Mouse (Mus musculus): ENCODE data around the gene Ppp1cc.
"Not testable (repeated sequence)": the region's sequence is repeated elsewhere in the genome, so short reads cannot be mapped to it uniquely, and the experiment has no call there.

Ppp1cc gene

GRCm38 (mm10) chr5:122212820-122213219 is 54.7 kb downstream of the Ppp1cc start:
- not testable (repeated sequence) for DNase-seq (ENCODE audit: low spot score)

- DNase-seq (ENCODE audit: low spot score), result no peak
Observed at GRCm38 (mm10) chr5:122213861-122214260, 55.8 kb downstream of the Ppp1cc start.

- DNase-seq (ENCODE audit: low spot score), result no peak
Observed at GRCm38 (mm10) chr5:122217636-122218035, 59.6 kb downstream of the Ppp1cc start.

- no peak for DNase-seq (ENCODE audit: low spot score)
Observed at GRCm38 (mm10) chr5:122218109-122218905, 60.2 kb downstream of the Ppp1cc start.

GRCm38 (mm10) chr5:122218928-122219327 is 60.9 kb downstream of the Ppp1cc start:
- no peak for DNase-seq (ENCODE audit: low spot score)

GRCm38 (mm10) chr5:122219655-122220629 is 61.9 kb downstream of the Ppp1cc start:
- DNase-seq (ENCODE audit: low spot score), result no peak

- no peak for DNase-seq (ENCODE audit: low spot score)
Observed at GRCm38 (mm10) chr5:122221085-122221484, 63.0 kb downstream of the Ppp1cc start.

GRCm38 (mm10) chr5:122224291-122224690 is 66.2 kb downstream of the Ppp1cc start:
- no peak for DNase-seq (ENCODE audit: low spot score)
